Mouse (Mus musculus) right cerebral cortex, postnatal 4 days (tissue): ENCODE measurements around the gene Nudt3.

Experiments
- DNase-seq: peaks from one replicate; pipeline ENCODE4 v3.0.0-alpha.2; 2022

Nudt3 gene

DNA sequence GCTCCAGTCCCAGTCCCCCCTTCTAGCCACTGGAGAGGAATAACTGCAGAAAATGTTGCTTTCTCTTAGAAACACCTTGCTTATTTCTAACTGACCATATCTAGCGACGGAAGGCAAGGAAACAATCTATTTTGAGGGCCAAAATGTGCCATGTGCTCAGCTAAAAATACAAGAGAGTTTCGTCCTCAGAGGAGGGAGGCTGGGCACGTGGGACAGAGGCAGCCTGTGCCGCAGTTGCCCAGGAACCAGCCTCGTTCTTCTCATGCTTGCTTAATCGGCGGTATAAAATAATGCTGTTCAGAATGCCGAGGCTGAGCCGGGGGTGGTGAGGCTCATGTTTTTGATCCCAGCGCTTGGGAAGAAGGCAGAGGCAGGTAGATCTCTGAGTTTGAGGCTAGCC lies 78.7 kb downstream of the Nudt3 start:
- no peak for DNase-seq

DNA sequence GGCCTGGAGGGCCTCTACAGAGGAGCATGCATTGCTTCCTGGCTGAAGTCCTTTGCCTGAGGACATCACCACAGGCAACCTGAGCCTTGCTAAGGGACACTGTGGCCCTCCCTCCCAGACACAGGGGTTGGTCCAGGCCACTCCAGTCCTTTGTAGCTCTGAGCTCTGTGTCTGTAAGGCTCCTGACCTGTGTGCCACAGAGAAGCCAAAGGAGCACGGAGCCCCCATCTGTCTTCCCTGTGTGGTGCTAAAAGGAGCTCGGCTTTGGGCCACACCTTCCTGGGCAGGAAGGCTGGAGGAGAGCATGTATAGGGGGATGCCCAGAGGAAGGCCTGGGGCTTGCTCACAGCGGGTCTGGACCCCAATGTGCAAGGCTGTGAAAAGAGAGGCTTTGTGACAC lies 81.3 kb downstream of the Nudt3 start:
- no peak for DNase-seq

GRCm38 (mm10) chr17:27541261-27541660 lies 82.0 kb downstream of the Nudt3 start:
- no peak for DNase-seq

DNA sequence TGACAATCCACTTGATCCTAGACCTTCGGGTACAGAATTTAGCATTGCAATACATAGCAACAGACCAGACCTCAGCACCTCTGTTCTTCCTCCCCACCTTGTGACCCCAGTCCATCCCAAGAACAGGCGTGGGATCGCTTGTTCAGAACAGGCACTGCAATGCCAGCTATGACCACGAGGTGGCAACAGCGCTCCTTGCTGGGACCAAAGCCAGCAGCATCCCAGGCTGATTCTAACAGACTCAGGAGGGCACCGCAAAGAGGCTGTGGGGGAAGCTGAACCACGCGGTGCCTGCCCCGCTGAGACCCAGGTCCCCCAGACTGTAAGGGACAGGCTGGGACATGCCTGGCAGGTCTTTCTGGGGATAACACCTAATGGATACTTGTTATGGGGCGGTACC lies 88.6 kb downstream of the Nudt3 start:
- peak; percentile 93 for DNase-seq

DNA sequence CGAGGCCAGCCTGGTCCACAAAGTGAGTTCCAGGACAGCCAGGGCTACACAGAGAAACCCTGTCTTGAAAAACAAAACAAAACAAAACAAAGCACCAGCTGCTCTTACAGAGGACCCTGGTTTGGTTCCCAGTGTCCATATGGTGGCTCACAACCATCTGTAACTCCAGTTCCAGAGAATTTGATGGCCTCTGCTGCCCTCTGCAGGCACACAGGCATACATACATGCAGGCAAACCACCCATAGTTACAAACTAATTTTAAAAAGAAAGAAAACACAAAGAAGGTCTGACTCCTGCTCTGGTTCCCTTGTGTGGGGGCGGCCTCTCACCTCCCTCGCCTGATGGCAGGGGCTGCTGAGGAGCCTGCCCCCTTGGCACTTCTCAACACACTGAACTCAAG lies 89.9 kb downstream of the Nudt3 start:
- DNase-seq: no peak

- DNase-seq: no peak
Observed at GRCm38 (mm10) chr17:27532095-27532494, 91.2 kb downstream of the Nudt3 start.
